Mouse (Mus musculus): ENCODE data around the gene F2r. TPM values are rescaled to one million over a fixed set of nuclear protein-coding genes. Genes with fewer than 3 reads are reported as not detected.

The F2r gene
- polyA plus RNA-seq, 1 experiment from 2014 or later, result 171 TPM

DNA sequence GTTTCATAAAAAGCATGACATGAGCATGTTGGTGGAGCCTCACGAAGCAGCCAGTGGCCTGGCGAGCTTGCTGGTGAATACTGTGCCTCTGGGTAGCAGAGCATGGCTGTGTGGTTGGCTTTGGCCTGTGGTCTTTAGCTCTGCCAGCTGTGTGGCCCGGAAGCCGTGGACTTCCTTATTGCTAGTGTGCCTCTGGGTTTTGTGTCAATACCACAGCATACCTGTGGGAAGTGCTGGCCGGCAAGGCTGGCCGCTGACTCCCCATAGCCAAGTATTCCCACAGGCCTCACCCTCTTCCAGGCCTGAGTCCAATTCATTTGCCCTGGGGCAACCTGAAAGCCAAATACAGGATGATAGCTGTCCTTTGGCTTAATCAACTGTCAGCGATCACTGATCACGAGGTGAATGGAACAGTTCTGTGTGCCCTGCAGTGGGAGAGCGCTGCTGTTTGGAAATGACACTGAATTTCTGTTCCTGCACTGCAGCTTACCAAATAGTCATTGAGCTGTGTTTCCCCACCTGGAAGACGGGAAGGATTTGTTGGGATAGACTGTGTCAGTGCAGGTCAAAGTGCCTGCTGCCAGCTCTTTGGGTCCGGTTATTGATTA, 64.3 kb downstream of the F2r start:
- 77% methylated on average over 11 of the region's 11 CpGs for WGBS (ENCODE audit: insufficient replicate concordance)
- Histone ChIP-seq H3K4me2 (no peak overlapping the region), H3K27me3 (ENCODE audit: control insufficient read depth, insufficient read depth, low read length) (no peaks in the 10 kb centered on the region)

More for the DNA sequence above, 64.3 kb downstream of the F2r start:
- Histone ChIP-seq H3K36me3 (ENCODE audit: control insufficient read depth, insufficient read depth, low read length) (no peaks in the 10 kb centered on the region), H3K27ac (ENCODE audit: low read depth, low read length) (no peak overlapping the region), H3K4me1 (ENCODE audit: control insufficient read depth, insufficient read depth, low read length) (peaks cover 5% of the 10 kb centered on the region; the same call in 1 of the 2 replicates), H3K4me3 (ENCODE audit: low read depth, low read length) (no peak overlapping the region), H3K9ac (ENCODE audit: low read depth, low read length) (no peak overlapping the region), H3K9me3 (replicated peaks; ENCODE audit: control insufficient read depth, low read length) (no peaks in the 10 kb centered on the region)
- no peak for ATAC-seq (replicated peaks; ENCODE audit: insufficient number of reproducible peaks, low FRiP score, low TSS enrichment)

Other genes starting within 250 kb of the F2r start
- gene Aggf1, start 243.1 kb downstream of the F2r start, polyA plus RNA-seq (2014; fragmentation: Nextera tagmentation; extraction: Ambion mirVana), result 26.5 and 30.7 TPM in 2 replicates
- gene Crhbp, start 173.6 kb downstream of the F2r start, polyA plus RNA-seq (2014; fragmentation: Nextera tagmentation; extraction: Ambion mirVana), result 0.17 TPM in 1 of 2 replicates, not detected in the other
- gene S100z, start 139.8 kb downstream of the F2r start, polyA plus RNA-seq (2014; fragmentation: Nextera tagmentation; extraction: Ambion mirVana), result not detected in 2 replicates
- 0.20 TPM in 1 of 2 replicates, not detected in the other for gene F2rl1, start 93.3 kb downstream of the F2r start, polyA plus RNA-seq (2014; fragmentation: Nextera tagmentation; extraction: Ambion mirVana)
- 4.0 and 4.1 TPM in 2 replicates for gene F2rl2, start 78.4 kb upstream of the F2r start, polyA plus RNA-seq (2014; fragmentation: Nextera tagmentation; extraction: Ambion mirVana)